Mouse (Mus musculus) small intestine, adult 2 months (tissue): ENCODE results near the gene Acp4. TPM values are rescaled to one million over a fixed set of nuclear protein-coding genes. Genes with fewer than 3 reads are reported as not detected.
"Not testable (repeated sequence)": the region's sequence is repeated elsewhere in the genome, so short reads cannot be mapped to it uniquely, and the experiment has no call there.

Source experiments
- H3K27ac ChIP-seq: fragments of 200-500 bp; 2 replicates; pipeline ENCODE4 v1.5.1; 2012; ENCODE audit warnings: low read depth, low read length, control low read depth, inconsistent platforms; ENCODE audit not compliant: insufficient read depth
- H3K27me3 ChIP-seq: fragments of 200-500 bp; 2 replicates; pipeline ENCODE4 v1.6.1; 2012; ENCODE audit warnings: mild to moderate bottlenecking, moderate library complexity, low read length, inconsistent platforms; ENCODE audit not compliant: control insufficient read depth, insufficient read depth
- H3K36me3 ChIP-seq: fragments of 200-500 bp; 2 replicates; pipeline ENCODE4 v1.6.1; 2012; ENCODE audit warnings: mild to moderate bottlenecking, low read length, control low read depth, inconsistent platforms; ENCODE audit not compliant: control insufficient read depth, insufficient read depth
- H3K4me1 ChIP-seq: fragments of 200-500 bp; 2 replicates; pipeline ENCODE4 v1.6.1; 2012; ENCODE audit warnings: low read length, inconsistent platforms, mixed read lengths; ENCODE audit not compliant: control insufficient read depth, insufficient read depth, insufficient read length
- H3K4me3 ChIP-seq: fragments of 200-500 bp; 2 replicates; pipeline ENCODE4 v1.5.1; 2012; ENCODE audit warnings: low read depth, mild to moderate bottlenecking, control low read depth, inconsistent platforms, low read length, moderate library complexity
- CTCF ChIP-seq: fragments of 200-500 bp; IDR thresholded peaks from 2 replicates; pipeline ENCODE4 v1.5.1; 2012; ENCODE audit warnings: low read depth, mild to moderate bottlenecking, control low read depth, inconsistent platforms, low read length, moderate library complexity, mixed read lengths; ENCODE audit not compliant: insufficient replicate concordance, insufficient read length; ENCODE audit errors: extremely low read depth
- POLR2A ChIP-seq: fragments of 200-500 bp; IDR thresholded peaks from 2 replicates; pipeline ENCODE4 v1.6.1; 2012; ENCODE audit warnings: low read depth, mild to moderate bottlenecking, control low read depth, inconsistent platforms, low read length, moderate library complexity
- whole genome bisulfite sequencing: fragments of 180-500 bp; shearing (Covaris S2); methylation state at CpG from one replicate; pipeline ENCODE4 v1.1.7; 2018; 5-methylcytosine and 5-hydroxymethylcytosine counted together
- polyA plus RNA-seq: library from polyadenylated mRNA; depleted of rRNA; stranded (reverse); fragments of >200 nt; gene quantifications from 2 replicates; pipeline ENCODE4 v1.2.3, GENCODE M21; 2012

Gene Acp4
- polyA plus RNA-seq, 1 experiment = not detected

DNA sequence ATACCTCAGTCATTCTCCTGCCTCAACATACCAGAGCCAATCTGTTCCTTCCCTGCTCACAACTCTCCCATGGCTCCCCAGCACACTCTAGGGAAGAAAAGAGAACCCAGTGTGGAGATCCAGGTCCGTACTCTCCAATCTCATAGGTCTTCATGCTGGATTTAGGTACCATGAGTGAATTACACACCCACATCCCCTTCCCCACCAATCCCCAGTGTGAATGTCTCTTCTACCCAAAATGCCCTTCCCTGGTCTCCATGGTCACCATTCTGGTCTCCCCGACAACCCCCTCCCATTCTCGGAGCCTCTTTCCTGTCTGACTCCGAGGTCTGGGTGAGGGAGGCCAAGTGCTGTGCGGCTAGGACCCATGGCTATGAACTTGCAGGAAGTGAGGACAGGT lies 4.0 kb upstream of the Acp4 start, which contains the start of gene Gm15517:
Gene Gm15517 (plus strand): TSS at position 301 of the 400 bp plus-strand sequence.
- TF ChIP-seq CTCF (no peak), POLR2A (no peak)
- WGBS = 65% methylated on average over 5 of the region's 5 CpGs
- H3K4me1 ChIP-seq = no peaks in the 10 kb centered on the region
- no peaks in the 10 kb centered on the region for H3K36me3 ChIP-seq
- H3K4me3 ChIP-seq = no peak within 1 kb of the TSS
- no peaks in the 10 kb centered on the region; the same call in 1 of the 2 replicates for H3K27me3 ChIP-seq
- no peak within 1 kb of the TSS for H3K27ac ChIP-seq

DNA sequence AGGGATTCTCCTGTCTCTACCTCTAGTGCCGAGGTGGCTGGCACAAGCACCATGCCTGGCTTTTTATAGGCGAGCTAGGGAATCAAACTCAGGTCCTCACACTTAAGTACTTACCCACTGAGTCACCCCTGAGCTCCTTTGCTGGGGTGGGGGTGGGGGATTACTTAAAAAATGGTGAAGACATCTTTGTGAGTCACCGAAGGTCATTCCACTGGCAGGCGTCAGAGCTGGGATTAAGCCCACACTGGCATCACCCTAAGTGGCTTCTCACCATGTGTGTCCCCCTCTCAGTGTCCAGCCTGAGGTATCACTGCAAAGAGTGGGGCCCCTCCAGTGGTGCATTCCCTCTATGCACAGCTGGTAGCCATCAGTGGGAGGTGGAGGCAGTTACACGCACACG lies 3.2 kb upstream of the Acp4 start:
- no peaks in the 10 kb centered on the region; the same call in 1 of the 2 replicates for H3K27me3 ChIP-seq
- H3K4me1 ChIP-seq = no peaks in the 10 kb centered on the region
- no peak overlapping the region for H3K27ac ChIP-seq
- H3K36me3 ChIP-seq = no peaks in the 10 kb centered on the region
- no peak overlapping the region for H3K4me3 ChIP-seq
- WGBS = 62% methylated on average over 6 of the region's 6 CpGs
- TF ChIP-seq CTCF = no peak
- no peak for TF ChIP-seq POLR2A

DNA sequence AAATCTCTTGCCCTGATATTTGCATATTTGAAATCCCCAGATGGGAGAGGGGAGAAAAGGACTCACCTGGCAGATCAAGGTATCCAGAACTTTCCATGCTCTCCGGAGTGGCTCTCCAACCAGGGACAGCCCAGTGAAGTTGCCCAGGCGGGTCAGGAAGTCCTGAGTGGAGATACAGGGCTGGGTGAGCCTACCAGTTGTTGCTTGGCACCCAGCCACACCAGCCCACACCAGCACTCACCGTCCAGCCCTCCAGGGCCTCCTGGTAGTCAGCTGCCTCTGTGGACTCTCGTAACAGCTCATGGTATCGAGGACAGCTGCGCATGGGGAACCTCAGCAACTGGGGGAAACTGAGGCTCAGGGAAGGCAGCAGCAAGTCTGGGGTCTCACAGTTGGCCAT lies 2.2 kb downstream of the Acp4 start:
- H3K36me3 ChIP-seq = peaks cover 20% of the 10 kb centered on the region
- TF ChIP-seq CTCF = no peak
- no peak for TF ChIP-seq POLR2A
- H3K27me3 ChIP-seq = no peaks in the 10 kb centered on the region
- no peaks in the 10 kb centered on the region; the same call in 1 of the 2 replicates for H3K4me1 ChIP-seq
- no peak overlapping the region for H3K27ac ChIP-seq
- 67% methylated on average over 6 of the region's 6 CpGs for WGBS
- H3K4me3 ChIP-seq = no peak overlapping the region

DNA sequence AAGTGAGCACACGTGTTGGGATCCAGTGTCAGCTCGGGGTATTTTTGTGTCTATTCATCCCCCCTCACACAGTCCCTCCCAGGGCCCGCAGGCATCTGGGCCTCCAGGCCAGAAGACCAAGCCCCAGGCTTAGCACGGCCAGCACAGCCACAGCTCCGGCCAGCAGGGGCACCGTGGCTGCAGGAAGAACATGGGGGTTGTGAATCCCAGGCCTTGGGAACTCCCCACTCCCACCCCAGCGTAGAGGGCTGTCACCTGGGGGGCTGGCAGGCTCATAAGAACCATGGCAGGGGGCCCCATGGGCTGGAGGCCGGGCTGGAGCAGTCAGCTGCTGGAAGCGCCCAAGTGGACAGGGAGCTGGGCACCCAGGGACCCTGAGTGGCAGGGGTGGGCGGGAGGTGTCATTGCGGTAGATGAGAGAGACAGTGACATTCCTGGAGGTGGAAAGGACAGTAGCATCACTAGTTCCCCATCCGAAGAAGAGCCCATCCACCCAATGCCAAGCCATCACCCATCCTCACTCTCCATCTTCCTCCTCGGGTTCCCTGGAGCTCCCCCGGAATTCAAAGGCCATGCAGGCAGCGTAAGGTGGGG lies 4.1 kb downstream of the Acp4 start:
- 70% methylated on average over 15 of the region's 15 CpGs for WGBS
- TF ChIP-seq POLR2A = no peak
- no peak for TF ChIP-seq CTCF
- Histone ChIP-seq H3K4me1 (no peaks in the 10 kb centered on the region; the same call in 1 of the 2 replicates), H3K36me3 (peaks cover 32% of the 10 kb centered on the region), H3K27ac (no peak overlapping the region), H3K27me3 (no peaks in the 10 kb centered on the region), H3K4me3 (no peak overlapping the region)

DNA sequence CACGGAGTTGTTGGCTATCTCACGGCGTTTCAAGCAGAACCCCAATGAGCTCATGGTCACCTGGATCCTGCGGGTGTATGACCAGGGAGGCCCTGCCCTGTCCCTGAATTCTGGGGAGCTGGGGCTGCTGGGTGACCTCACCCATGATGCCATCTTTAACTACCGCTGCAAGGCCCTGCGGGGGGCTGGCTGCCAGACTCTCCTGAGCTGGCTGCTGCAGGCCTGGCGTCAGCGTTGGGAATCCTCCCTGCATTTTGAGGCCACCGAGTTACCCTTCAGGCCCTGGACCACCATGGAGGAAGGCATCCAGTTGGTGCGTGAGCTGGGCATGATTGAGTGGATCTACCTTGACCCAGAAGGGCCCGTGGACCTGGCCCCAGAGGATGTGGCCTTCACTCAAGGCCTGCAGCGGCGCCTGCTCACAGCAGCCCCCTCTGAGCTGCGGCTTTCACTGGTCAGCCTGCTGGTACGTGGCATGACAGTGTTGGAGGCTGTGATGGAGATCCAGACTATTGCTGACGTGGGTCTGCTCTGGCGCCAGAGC lies 6.4 kb downstream of the Acp4 start:
- not testable (repeated sequence) for H3K4me3 ChIP-seq, H3K4me1 ChIP-seq, H3K27ac ChIP-seq, H3K27me3 ChIP-seq
- 85% methylated on average over 17 of the region's 17 CpGs for WGBS
- H3K36me3 ChIP-seq = peaks cover 32% of the 10 kb centered on the region

DNA sequence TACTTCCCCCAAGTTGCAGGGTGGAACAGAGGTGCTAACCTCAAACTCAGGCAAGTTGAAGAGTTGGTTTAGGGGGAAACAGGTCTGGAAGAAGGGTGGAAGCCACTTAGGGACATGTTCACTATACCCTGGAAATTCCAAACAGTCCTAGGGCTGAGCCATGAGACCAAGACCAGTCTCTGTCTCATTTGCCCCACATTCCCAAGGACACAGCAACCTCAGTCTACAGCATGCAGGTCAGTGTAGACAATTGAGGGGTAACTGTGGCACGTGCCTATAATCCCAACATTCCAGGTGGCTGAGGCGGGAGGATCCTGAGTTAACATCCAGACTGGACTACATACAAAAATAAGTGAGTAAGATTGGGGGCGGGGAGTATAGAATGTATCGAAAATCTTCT lies 7.9 kb downstream of the Acp4 start:
- peaks cover 32% of the 10 kb centered on the region for H3K36me3 ChIP-seq
- TF ChIP-seq POLR2A (no peak), CTCF (no peak)
- 84% methylated on average over 4 of the region's 4 CpGs for WGBS
- H3K27ac ChIP-seq = no peak overlapping the region
- no peaks in the 10 kb centered on the region for H3K27me3 ChIP-seq
- peaks cover 5% of the 10 kb centered on the region for H3K4me1 ChIP-seq
- H3K4me3 ChIP-seq = no peak overlapping the region

DNA sequence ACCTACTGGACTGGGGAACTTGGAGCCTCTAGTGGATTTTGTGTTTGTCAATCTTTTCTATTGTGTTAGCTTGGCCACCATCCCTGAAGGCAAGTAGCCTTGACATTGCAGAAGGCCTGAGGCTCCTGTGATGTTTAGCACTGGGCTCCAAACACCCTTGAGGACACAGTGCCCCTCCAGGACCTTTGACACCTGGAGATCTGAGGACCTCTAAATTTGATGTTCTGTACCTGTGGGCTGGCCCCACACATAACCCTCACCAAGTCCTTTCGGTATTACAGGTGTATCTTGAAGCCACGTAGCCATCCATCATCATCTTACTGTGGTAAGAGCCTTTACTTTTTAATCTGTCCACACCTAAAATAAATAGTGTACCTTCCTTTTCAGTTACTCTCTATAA lies 9.2 kb downstream of the Acp4 start:
- Histone ChIP-seq H3K27me3 (no peaks in the 10 kb centered on the region), H3K36me3 (peaks cover 30% of the 10 kb centered on the region), H3K27ac (no peak overlapping the region), H3K4me1 (peaks cover 5% of the 10 kb centered on the region), H3K4me3 (no peak overlapping the region)
- TF ChIP-seq CTCF (no peak), POLR2A (no peak)
- 65% methylated on average over 2 of the region's 2 CpGs for WGBS
